Mouse (Mus musculus): ENCODE results near the gene Ulk4. TPM values are rescaled to one million over a fixed set of nuclear protein-coding genes. Genes with fewer than 3 reads are reported as not detected.

Gene Ulk4
- total and polyA plus RNA-seq, 3 experiments: 26.6 to 31.1 TPM; not detected in 1

GRCm38 (mm10) chr9:121128934-121129333, 148.1 kb downstream of the Ulk4 start:
- no peaks in the 10 kb centered on the region for H3K9me3 ChIP-seq (replicated peaks; ENCODE audit: insufficient read depth, low read length)
- no peak overlapping the region for H3K9ac ChIP-seq (ENCODE audit: control insufficient read depth, low read depth, low read length, poor library complexity, severe bottlenecking)
- no peak overlapping the region for H3K4me3 ChIP-seq (ENCODE audit: control insufficient read depth in 1 of 2, insufficient read depth in 1 of 2, low read depth in 2 of 2, low read length in 2 of 2)
- H3K4me1 ChIP-seq (ENCODE audit: control insufficient read depth in 1 of 2, insufficient read depth in 2 of 2, low read length in 2 of 2): no peaks in the 10 kb centered on the region
- no peaks in the 10 kb centered on the region for H3K79me2 ChIP-seq (ENCODE audit: control insufficient read depth, insufficient read depth, low read length, poor library complexity)
- no peak overlapping the region for H3K27ac ChIP-seq (ENCODE audit: control insufficient read depth, low read depth, low read length)
- H3K36me3 ChIP-seq (ENCODE audit: control insufficient read depth in 1 of 2, insufficient read depth in 2 of 2, low read length in 2 of 2): no peaks in the 10 kb centered on the region
- TF ChIP-seq POLR2A (IDR thresholded peaks at IDR 0.05; ENCODE audit: control insufficient read depth in 1 of 2, insufficient read depth in 1 of 2, low read depth in 1 of 2, low read length in 2 of 2, poor library complexity in 1 of 2) (no peak), RCOR1 (IDR thresholded peaks at IDR 0.05; ENCODE audit: low read depth, low read length) (no peak), MAZ (IDR thresholded peaks at IDR 0.05; ENCODE audit: low read depth, low read length) (no peak), TBP (IDR thresholded peaks at IDR 0.05; ENCODE audit: low read depth, low read length) (no peak), ZKSCAN1 (IDR thresholded peaks at IDR 0.05; ENCODE audit: low read depth, low read length) (no peak), MEF2A (IDR thresholded peaks at IDR 0.05; ENCODE audit: extremely low read depth, insufficient replicate concordance, low read depth, low read length, poor library complexity, severe bottlenecking) (no peak), ZMIZ1 (IDR thresholded peaks at IDR 0.05; ENCODE audit: low read depth, low read length) (no peak), TAL1 (IDR thresholded peaks at IDR 0.05; ENCODE audit: low read length) (no peak), MXI1 (IDR thresholded peaks at IDR 0.05; ENCODE audit: low read depth, low read length) (no peak), MAX (IDR thresholded peaks at IDR 0.05; ENCODE audit: low read length) (no peak), ETS1 (IDR thresholded peaks at IDR 0.05; ENCODE audit: low read depth, low read length) (no peak), E2F4 (IDR thresholded peaks at IDR 0.05; ENCODE audit: borderline replicate concordance, low read depth, low read length) (no peak), ZNF384 (IDR thresholded peaks at IDR 0.05; ENCODE audit: low read depth, low read length) (no peak), EP300 (IDR thresholded peaks at IDR 0.05; ENCODE audit: low read depth in 1 of 2, low read length in 2 of 2) (no peak), ELF1 (IDR thresholded peaks at IDR 0.05; ENCODE audit: low read depth, low read length) (no peak), CTCF (IDR thresholded peaks at IDR 0.05 in 2 of 3, conservative IDR thresholded peaks at IDR 0.05 in 1 of 3; ENCODE audit: control insufficient read depth in 1 of 3, insufficient read depth in 1 of 3, low read depth in 2 of 3, low read length in 3 of 3, poor library complexity in 1 of 3, severe bottlenecking in 1 of 3) (no peak)
- DNase-seq (ENCODE audit: low read depth, low spot score): no peak
- no peaks in the 10 kb centered on the region for H3K27me3 ChIP-seq (ENCODE audit: control insufficient read depth in 1 of 2, insufficient read depth in 2 of 2, low read length in 2 of 2)

GRCm38 (mm10) chr9:121127025-121127424, 150.0 kb downstream of the Ulk4 start:
- H3K9me3 ChIP-seq (replicated peaks; ENCODE audit: insufficient read depth, low read length): no peaks in the 10 kb centered on the region
- no peaks in the 10 kb centered on the region for H3K79me2 ChIP-seq (ENCODE audit: control insufficient read depth, insufficient read depth, low read length, poor library complexity)
- no peaks in the 10 kb centered on the region for H3K27me3 ChIP-seq (ENCODE audit: control insufficient read depth in 1 of 2, insufficient read depth in 2 of 2, low read length in 2 of 2)
- no peak overlapping the region for H3K9ac ChIP-seq (ENCODE audit: control insufficient read depth, low read depth, low read length, poor library complexity, severe bottlenecking)
- no peaks in the 10 kb centered on the region for H3K4me1 ChIP-seq (ENCODE audit: control insufficient read depth in 1 of 2, insufficient read depth in 2 of 2, low read length in 2 of 2)
- H3K27ac ChIP-seq (ENCODE audit: control insufficient read depth, low read depth, low read length): no peak overlapping the region
- H3K36me3 ChIP-seq (ENCODE audit: control insufficient read depth in 1 of 2, insufficient read depth in 2 of 2, low read length in 2 of 2): no peaks in the 10 kb centered on the region
- no peak for DNase-seq (ENCODE audit: low read depth, low spot score)
- no peak for TF ChIP-seq RCOR1 (IDR thresholded peaks at IDR 0.05; ENCODE audit: low read depth, low read length)
- TF ChIP-seq MXI1 (IDR thresholded peaks at IDR 0.05; ENCODE audit: low read depth, low read length): no peak
- no peak for TF ChIP-seq NRF1 (IDR thresholded peaks at IDR 0.05; ENCODE audit: insufficient read depth, low read depth, low read length, poor library complexity, severe bottlenecking)
- TF ChIP-seq POLR2AphosphoS5 (IDR thresholded peaks at IDR 0.05; ENCODE audit: borderline replicate concordance, low read depth, low read length): no peak
- TF ChIP-seq ZKSCAN1 (IDR thresholded peaks at IDR 0.05; ENCODE audit: low read depth, low read length): no peak
- no peak for TF ChIP-seq ELF1 (IDR thresholded peaks at IDR 0.05; ENCODE audit: low read depth, low read length)
- no peak for TF ChIP-seq MAFK (IDR thresholded peaks at IDR 0.05; ENCODE audit: borderline replicate concordance, low read depth, low read length)
- TF ChIP-seq CTCF (IDR thresholded peaks at IDR 0.05 in 2 of 3, conservative IDR thresholded peaks at IDR 0.05 in 1 of 3; ENCODE audit: control insufficient read depth in 1 of 3, insufficient read depth in 1 of 3, low read depth in 2 of 3, low read length in 3 of 3, poor library complexity in 1 of 3, severe bottlenecking in 1 of 3): no peak
- TF ChIP-seq ETS1 (IDR thresholded peaks at IDR 0.05; ENCODE audit: low read depth, low read length): no peak
- no peak for TF ChIP-seq EP300 (IDR thresholded peaks at IDR 0.05; ENCODE audit: low read depth in 1 of 2, low read length in 2 of 2)
- TF ChIP-seq POLR2A (IDR thresholded peaks at IDR 0.05; ENCODE audit: control insufficient read depth in 1 of 2, insufficient read depth in 1 of 2, low read depth in 1 of 2, low read length in 2 of 2, poor library complexity in 1 of 2): no peak
- no peak for TF ChIP-seq SMC3 (IDR thresholded peaks at IDR 0.05; ENCODE audit: low read depth, low read length)
- TF ChIP-seq TAL1 (IDR thresholded peaks at IDR 0.05; ENCODE audit: low read length): no peak
- TF ChIP-seq ZC3H11A (IDR thresholded peaks at IDR 0.05; ENCODE audit: low read depth, low read length): no peak
- TF ChIP-seq MYB (IDR thresholded peaks at IDR 0.05; ENCODE audit: low read depth, low read length): no peak
- TF ChIP-seq NELFE (IDR thresholded peaks at IDR 0.05; ENCODE audit: low read depth, low read length): no peak
- TF ChIP-seq GABPA (IDR thresholded peaks at IDR 0.05; ENCODE audit: low read depth, low read length): no peak
- no peak for TF ChIP-seq MYC (IDR thresholded peaks at IDR 0.05; ENCODE audit: low read depth, low read length)
- TF ChIP-seq CHD2 (IDR thresholded peaks at IDR 0.05; ENCODE audit: low read length): no peak
- H3K4me3 ChIP-seq (ENCODE audit: control insufficient read depth in 1 of 2, insufficient read depth in 1 of 2, low read depth in 2 of 2, low read length in 2 of 2): no peak overlapping the region
